In the genomic region with DNA sequence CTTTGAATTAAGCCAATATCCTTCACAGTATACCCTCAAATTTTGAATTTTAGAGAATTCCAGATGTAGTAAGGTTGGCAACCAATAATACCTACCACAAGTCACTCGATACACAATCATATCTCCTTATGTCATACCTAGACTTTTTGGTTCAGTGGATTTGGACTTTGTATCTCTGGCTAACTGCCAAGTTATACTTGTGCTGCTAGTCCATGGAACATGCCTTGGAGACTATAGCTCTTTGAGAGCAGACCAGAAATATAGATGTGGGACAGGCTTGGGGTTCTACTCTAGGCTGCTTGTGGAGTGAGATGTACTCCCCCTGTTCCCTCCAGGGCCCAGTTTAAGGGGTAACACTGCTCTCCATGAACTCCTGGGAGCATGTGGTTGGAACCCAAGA, we compare ENCODE assay signal across 22 mouse cellular contexts.
A peak's percentile ranks its signal among the peaks of the same experiment; 100 is the strongest.
DNase-seq lines count a peak whose midpoint lies in the region; ATAC-seq lines count a peak whose summit lies in the region.
"Had no signal": no experiment of that assay in that cellular context is flagged by ENCODE, and none has a peak within 500 bp of the region (broad histone marks: within the 10 kb centered on the region; RNA-seq: fewer than 3 reads in every experiment).

No protein-coding gene starts in this region.

- H3K4me3 ChIP-seq in intestine, embryonic 15.5 days (replicated peaks) = no peak overlapping the region
- no peak overlapping the region for H3K4me3 ChIP-seq in intestine, embryonic 16.5 days (ENCODE audit: low read length)
- no peak overlapping the region for H3K4me3 ChIP-seq in stomach, embryonic 16.5 days (replicated peaks; ENCODE audit: low read length)
- H3K4me3 ChIP-seq: embryonic facial prominence, embryonic 10.5 days; embryonic facial prominence, embryonic 12.5 days; forebrain, embryonic 13.5 days; forebrain, embryonic 15.5 days had no signal

- H3K27ac ChIP-seq in intestine, embryonic 15.5 days = no peak overlapping the region
- H3K27ac ChIP-seq in intestine, embryonic 16.5 days (ENCODE audit: low read length) = no peak overlapping the region
- no peak overlapping the region for H3K27ac ChIP-seq in stomach, embryonic 16.5 days (ENCODE audit: low read length)
- H3K27ac ChIP-seq: embryonic facial prominence, embryonic 10.5 days; embryonic facial prominence, embryonic 12.5 days; forebrain, embryonic 13.5 days; forebrain, embryonic 15.5 days had no signal

- no peaks in the 10 kb centered on the region for H3K9me3 ChIP-seq in intestine, embryonic 15.5 days
- H3K9me3 ChIP-seq in intestine, embryonic 16.5 days (ENCODE audit: control insufficient read depth, low read length) = no peaks in the 10 kb centered on the region
- H3K9me3 ChIP-seq in stomach, embryonic 16.5 days (replicated peaks; ENCODE audit: control insufficient read depth, low read length) = no peaks in the 10 kb centered on the region
- H3K9me3 ChIP-seq: embryonic facial prominence, embryonic 10.5 days; embryonic facial prominence, embryonic 12.5 days; forebrain, embryonic 13.5 days; forebrain, embryonic 15.5 days had no signal

- H3K9ac ChIP-seq in intestine, embryonic 15.5 days = no peak overlapping the region
- H3K9ac ChIP-seq in intestine, embryonic 16.5 days (ENCODE audit: low read depth, low read length) = no peak overlapping the region
- H3K9ac ChIP-seq in stomach, embryonic 16.5 days (ENCODE audit: low read length) = no peak overlapping the region
- H3K9ac ChIP-seq: embryonic facial prominence, embryonic 12.5 days; forebrain, embryonic 13.5 days; forebrain, embryonic 15.5 days had no signal

- H3K4me1 ChIP-seq in intestine, embryonic 15.5 days (replicated peaks) = no peaks in the 10 kb centered on the region
- H3K4me1 ChIP-seq in intestine, embryonic 16.5 days (ENCODE audit: control insufficient read depth, insufficient read depth, low read length) = no peaks in the 10 kb centered on the region
- no peaks in the 10 kb centered on the region for H3K4me1 ChIP-seq in stomach, embryonic 16.5 days (ENCODE audit: control insufficient read depth, insufficient read depth, low read length)
- H3K4me1 ChIP-seq: embryonic facial prominence, embryonic 10.5 days; embryonic facial prominence, embryonic 12.5 days; forebrain, embryonic 13.5 days; forebrain, embryonic 15.5 days had no signal

- peak; percentile 30 for DNase-seq in kidney, adult 9 months
- no peak for DNase-seq in kidney, adult 8-10 months
- no peak for DNase-seq in heart, adult 9 months (ENCODE audit: low spot score in 2 of 2)
- no peak for DNase-seq in right cerebral cortex, postnatal 25 days
- DNase-seq in spleen, postnatal 10 days (ENCODE audit: low spot score in 2 of 2) = no peak
- DNase-seq: adrenal gland, adult 2 months; adrenal gland, postnatal 10 days; adrenal gland, postnatal 25 days; cerebellum, adult 11 months; cerebellum, adult 18-20 months; cerebellum, adult 8-10 months; cerebellum, adult 9-11 months; cerebellum, postnatal 14 days; cerebellum, postnatal 36 days; embryo, embryonic 11 days had no signal

- H3K36me3 ChIP-seq in intestine, embryonic 15.5 days = no peaks in the 10 kb centered on the region
- H3K36me3 ChIP-seq in intestine, embryonic 16.5 days (ENCODE audit: control insufficient read depth, insufficient read depth, low read length) = no peaks in the 10 kb centered on the region
- no peaks in the 10 kb centered on the region for H3K36me3 ChIP-seq in stomach, embryonic 16.5 days (ENCODE audit: control insufficient read depth, insufficient read depth, low read length)
- H3K36me3 ChIP-seq: embryonic facial prominence, embryonic 10.5 days; embryonic facial prominence, embryonic 12.5 days; forebrain, embryonic 15.5 days had no signal

- ATAC-seq in intestine, embryonic 15.5 days = peak; percentile 43
- ATAC-seq in intestine, embryonic 16.5 days = peak; percentile 65
- 0 out of 2 replicates have a peak, but pooled peaks have one; percentile 17 for ATAC-seq in stomach, embryonic 16.5 days (ENCODE audit: insufficient read depth, low FRiP score)
- ATAC-seq: forebrain, embryonic 13.5 days; forebrain, embryonic 15.5 days had no signal

- H3K4me2 ChIP-seq in intestine, embryonic 15.5 days (replicated peaks) = no peak overlapping the region
- no peak overlapping the region for H3K4me2 ChIP-seq in intestine, embryonic 16.5 days (ENCODE audit: low read depth, low read length)
- no peak overlapping the region for H3K4me2 ChIP-seq in stomach, embryonic 16.5 days (ENCODE audit: low read depth, low read length)
- H3K4me2 ChIP-seq: embryonic facial prominence, embryonic 12.5 days; forebrain, embryonic 13.5 days; forebrain, embryonic 15.5 days had no signal

- WGBS in intestine, embryonic 15.5 days = 82% methylated on average over 1 of the region's 1 CpGs
- 77% methylated on average over 1 of the region's 1 CpGs for WGBS in intestine, embryonic 16.5 days
- 74% methylated on average over 1 of the region's 1 CpGs for WGBS in stomach, embryonic 16.5 days

- no peaks in the 10 kb centered on the region for H3K27me3 ChIP-seq in intestine, embryonic 15.5 days (replicated peaks)
- H3K27me3 ChIP-seq in intestine, embryonic 16.5 days (replicated peaks; ENCODE audit: control insufficient read depth, insufficient read depth, low read length) = no peaks in the 10 kb centered on the region
- no peaks in the 10 kb centered on the region for H3K27me3 ChIP-seq in stomach, embryonic 16.5 days (ENCODE audit: control insufficient read depth, insufficient read depth, low read length)
- H3K27me3 ChIP-seq: embryonic facial prominence, embryonic 12.5 days; forebrain, embryonic 13.5 days; forebrain, embryonic 15.5 days had no signal
